Mouse (Mus musculus): ENCODE results near the gene 1700003E16Rik. TPM values are rescaled to one million over a fixed set of nuclear protein-coding genes. Genes with fewer than 3 reads are reported as not detected.

Gene 1700003E16Rik
- polyA plus RNA-seq (2012; rRNA removed; ENCODE audit: low replicate concordance) = 0.11 and 0.48 TPM in 2 replicates

GRCm38 (mm10) chr6:83156259-83156684 lies at the start of gene 1700003E16Rik, which contains the start of gene Wdr54:
Gene 1700003E16Rik, plus strand, starts transcription at chr6:83156404.
Gene Wdr54, minus strand, starts transcription at chr6:83156397.

GRCm38 (mm10) chr6:83108762-83109668 lies 47.2 kb upstream of the 1700003E16Rik start, which contains the start of gene Mrpl53:
Gene Mrpl53, plus strand, starts transcription at chr6:83109040.

GRCm38 (mm10) chr6:83115011-83115671 lies 41.1 kb upstream of the 1700003E16Rik start, which contains the start of gene Mogs:
Gene Mogs, plus strand, starts transcription at chr6:83115496.

GRCm38 (mm10) chr6:83120930-83121862 lies 35.0 kb upstream of the 1700003E16Rik start, which contains the start of gene Wbp1:
Gene Wbp1, minus strand, starts transcription at chr6:83121559.

GRCm38 (mm10) chr6:83125331-83125730 lies 30.9 kb upstream of the 1700003E16Rik start, which contains the start of gene Ino80b:
Gene Ino80b, minus strand, starts transcription at chr6:83125431.

GRCm38 (mm10) chr6:83134951-83135513 lies 21.2 kb upstream of the 1700003E16Rik start, which contains the start of gene Rtkn:
Gene Rtkn, plus strand, starts transcription at chr6:83135463.

GRCm38 (mm10) chr6:83165607-83166242 lies 9.5 kb downstream of the 1700003E16Rik start, which contains the start of gene Dctn1:
Gene Dctn1, plus strand, starts transcription at chr6:83165920.

Other genes with a start within 250 kb of the 1700003E16Rik start
- gene Sema4f, start 216.6 kb upstream of the 1700003E16Rik start, polyA plus RNA-seq (2012; rRNA removed; ENCODE audit: low replicate concordance) = 0.27 and 0.57 TPM in 2 replicates
- gene M1ap, start 209.5 kb upstream of the 1700003E16Rik start, polyA plus RNA-seq (2012; rRNA removed; ENCODE audit: low replicate concordance) = 0.57 and 0.59 TPM in 2 replicates
- gene Dok1, start 122.9 kb upstream of the 1700003E16Rik start, polyA plus RNA-seq (2012; rRNA removed; ENCODE audit: low replicate concordance) = 11.2 and 13.9 TPM in 2 replicates
- 10.1 and 23.6 TPM in 2 replicates for gene Loxl3, start 122.2 kb upstream of the 1700003E16Rik start, polyA plus RNA-seq (2012; rRNA removed; ENCODE audit: low replicate concordance)
- gene Aup1, start 101.9 kb upstream of the 1700003E16Rik start, polyA plus RNA-seq (2012; rRNA removed; ENCODE audit: low replicate concordance) = 309 and 367 TPM in 2 replicates
- 57.1 and 73.9 TPM in 2 replicates for gene Htra2, start 101.1 kb upstream of the 1700003E16Rik start, polyA plus RNA-seq (2012; rRNA removed; ENCODE audit: low replicate concordance)
- 1.7 and 2.6 TPM in 2 replicates for gene Dqx1, start 98.6 kb upstream of the 1700003E16Rik start, polyA plus RNA-seq (2012; rRNA removed; ENCODE audit: low replicate concordance)
- gene Tlx2, start 86.1 kb upstream of the 1700003E16Rik start, polyA plus RNA-seq (2012; rRNA removed; ENCODE audit: low replicate concordance) = not detected in 2 replicates
- 21.1 and 28.1 TPM in 2 replicates for gene Pcgf1, start 78.5 kb upstream of the 1700003E16Rik start, polyA plus RNA-seq (2012; rRNA removed; ENCODE audit: low replicate concordance)
- gene Lbx2, start 70.0 kb upstream of the 1700003E16Rik start, polyA plus RNA-seq (2012; rRNA removed; ENCODE audit: low replicate concordance) = 2.4 and 3.2 TPM in 2 replicates
- gene Ccdc142, start 54.8 kb upstream of the 1700003E16Rik start, polyA plus RNA-seq (2012; rRNA removed; ENCODE audit: low replicate concordance) = 4.7 and 10.3 TPM in 2 replicates
- gene Gm42688, start 54.8 kb upstream of the 1700003E16Rik start, polyA plus RNA-seq (2012; rRNA removed; ENCODE audit: low replicate concordance) = 4.1 and 7.8 TPM in 2 replicates
- gene Mrpl53, start 47.4 kb upstream of the 1700003E16Rik start, polyA plus RNA-seq (2012; rRNA removed; ENCODE audit: low replicate concordance) = 76.4 and 94.6 TPM in 2 replicates
- gene Mogs, start 40.9 kb upstream of the 1700003E16Rik start, polyA plus RNA-seq (2012; rRNA removed; ENCODE audit: low replicate concordance) = 27.7 and 77.1 TPM in 2 replicates
- gene Wbp1, start 34.8 kb upstream of the 1700003E16Rik start, polyA plus RNA-seq (2012; rRNA removed; ENCODE audit: low replicate concordance) = 165 and 170 TPM in 2 replicates
- gene Ino80b, start 31.0 kb upstream of the 1700003E16Rik start, polyA plus RNA-seq (2012; rRNA removed; ENCODE audit: low replicate concordance) = 13.5 and 28.2 TPM in 2 replicates
- gene Rtkn, start 20.9 kb upstream of the 1700003E16Rik start, polyA plus RNA-seq (2012; rRNA removed; ENCODE audit: low replicate concordance) = 19.8 and 52.2 TPM in 2 replicates
- gene Wdr54, start within 50 bp of the 1700003E16Rik start, polyA plus RNA-seq (2012; rRNA removed; ENCODE audit: low replicate concordance) = 1.1 and 6.5 TPM in 2 replicates
- gene Dctn1, start 9.5 kb downstream of the 1700003E16Rik start, polyA plus RNA-seq (2012; rRNA removed; ENCODE audit: low replicate concordance) = 126 and 138 TPM in 2 replicates
- 0.05 and 0.11 TPM in 2 replicates for gene Slc4a5, start 63.4 kb downstream of the 1700003E16Rik start, polyA plus RNA-seq (2012; rRNA removed; ENCODE audit: low replicate concordance)
- 3.6 and 9.0 TPM in 2 replicates for gene Mthfd2, start 169.5 kb downstream of the 1700003E16Rik start, polyA plus RNA-seq (2012; rRNA removed; ENCODE audit: low replicate concordance)
- 34.8 and 47.1 TPM in 2 replicates for gene Mob1a, start 169.6 kb downstream of the 1700003E16Rik start, polyA plus RNA-seq (2012; rRNA removed; ENCODE audit: low replicate concordance)
- gene Bola3, start 192.7 kb downstream of the 1700003E16Rik start, polyA plus RNA-seq (2012; rRNA removed; ENCODE audit: low replicate concordance) = 19.9 and 37.7 TPM in 2 replicates

All from subcutaneous adipose tissue, adult 2 months (tissue).